Mouse (Mus musculus) heart, adult 11 months (tissue): ENCODE measurements around the gene Mapk12.
A peak's percentile ranks its signal among the peaks of the same experiment; 100 is the strongest.

ENCODE experiments used
- DNase-seq: peaks from one replicate; pipeline ENCODE4 v3.0.0; 2022

Gene Mapk12

GRCm38 (mm10) chr15:89170102-89170501 lies 29.6 kb upstream of the Mapk12 start:
- peak; percentile 97 for DNase-seq

GRCm38 (mm10) chr15:89169431-89169830 lies 28.9 kb upstream of the Mapk12 start:
- peak; percentile 99 for DNase-seq

GRCm38 (mm10) chr15:89168922-89169321 lies 28.4 kb upstream of the Mapk12 start:
- no peak for DNase-seq

- DNase-seq, result no peak
These were observed 25.0 kb upstream of the Mapk12 start for GRCm38 (mm10) chr15:89165478-89165877.

DNA sequence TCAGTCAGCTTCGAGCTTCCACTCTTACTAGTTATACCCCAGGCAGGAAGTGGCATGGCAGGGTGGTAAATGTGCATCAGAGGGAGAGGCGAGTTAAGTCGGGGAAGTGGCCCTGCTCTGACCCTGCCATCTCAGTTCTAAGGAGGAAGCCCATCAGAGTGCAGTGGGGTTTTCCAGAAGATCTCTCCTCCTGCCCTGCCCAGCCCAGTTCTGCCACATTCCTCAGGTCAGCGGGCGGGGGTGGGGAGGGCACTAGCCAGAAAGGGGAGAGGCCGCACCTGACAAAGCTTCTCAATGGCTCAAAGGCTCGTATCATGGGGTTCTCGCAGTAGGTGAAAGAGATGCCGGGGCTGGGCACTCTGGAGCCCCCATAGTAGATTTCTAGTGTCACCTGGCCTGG lies 20.9 kb upstream of the Mapk12 start:
- no peak for DNase-seq

GRCm38 (mm10) chr15:89158516-89158915 lies 18.0 kb upstream of the Mapk12 start:
- DNase-seq, result no peak

- peak; percentile 97 for DNase-seq
These were observed 17.5 kb upstream of the Mapk12 start for GRCm38 (mm10) chr15:89157954-89158353.

- DNase-seq, result no peak
These were observed 11.8 kb upstream of the Mapk12 start for GRCm38 (mm10) chr15:89152312-89152711.

DNA sequence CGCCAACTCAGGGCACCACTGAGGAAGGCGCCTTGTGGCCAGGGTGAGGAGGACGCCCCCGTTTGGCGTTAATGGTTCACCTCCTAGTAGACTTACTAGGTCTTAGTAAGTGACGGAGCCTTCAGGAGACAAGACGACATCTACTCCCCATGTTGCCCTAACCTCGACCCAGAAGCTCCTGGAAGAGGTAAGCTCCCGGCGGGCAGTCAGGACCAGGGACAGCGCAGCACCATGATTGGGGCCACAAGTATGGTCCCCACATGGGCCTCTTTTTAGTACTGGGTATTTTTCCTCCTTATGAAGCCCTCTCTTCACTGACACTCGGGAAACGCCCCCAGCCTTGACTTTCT lies 9.5 kb upstream of the Mapk12 start:
- DNase-seq, result no peak

- peak; percentile 98 for DNase-seq
These were observed 9.0 kb upstream of the Mapk12 start, which contains the start of gene Mapk11 for GRCm38 (mm10) chr15:89149271-89150040. Gene Mapk11, minus strand, starts transcription at chr15:89149628.

DNA sequence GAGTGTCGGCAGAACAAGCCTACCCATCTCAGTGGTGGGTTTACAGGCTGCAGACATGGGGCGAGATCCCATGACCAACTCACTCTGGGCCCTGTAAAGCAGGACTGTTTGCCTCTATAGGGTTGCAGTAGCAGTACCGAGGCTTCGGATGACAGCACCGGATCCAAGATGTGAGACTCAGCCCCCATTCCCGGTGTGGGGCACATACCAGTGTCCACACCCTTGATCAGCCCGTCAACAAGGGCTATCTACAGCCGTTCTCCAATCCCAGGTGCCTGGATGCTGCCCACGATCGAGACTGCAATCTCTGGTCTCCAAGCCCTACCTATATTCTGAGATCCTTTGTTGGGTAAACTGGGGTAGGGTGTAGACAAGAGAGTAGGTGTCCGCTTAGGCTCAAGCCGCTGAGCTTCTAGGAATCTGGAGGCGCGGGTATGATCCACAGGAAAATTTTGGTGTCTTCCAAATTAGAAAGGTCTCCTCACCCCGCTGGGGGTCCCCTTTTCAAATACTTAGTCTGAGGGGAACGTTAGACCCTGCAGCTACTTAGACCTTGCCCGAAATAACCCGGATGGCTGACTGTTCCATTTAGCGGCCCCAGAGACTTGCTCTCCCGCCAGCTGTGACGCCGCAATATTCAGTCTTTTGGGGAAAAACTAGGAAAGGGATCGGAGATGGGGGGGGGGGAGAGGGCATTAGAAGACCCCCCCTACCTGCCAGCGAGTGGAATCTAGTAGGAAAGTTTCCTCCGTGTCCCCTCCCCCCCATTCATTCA lies 8.2 kb upstream of the Mapk12 start:
- no peak for DNase-seq

GRCm38 (mm10) chr15:89147895-89148294 lies 7.4 kb upstream of the Mapk12 start:
- no peak for DNase-seq

GRCm38 (mm10) chr15:89147456-89147855 lies 7.0 kb upstream of the Mapk12 start:
- no peak for DNase-seq

DNA sequence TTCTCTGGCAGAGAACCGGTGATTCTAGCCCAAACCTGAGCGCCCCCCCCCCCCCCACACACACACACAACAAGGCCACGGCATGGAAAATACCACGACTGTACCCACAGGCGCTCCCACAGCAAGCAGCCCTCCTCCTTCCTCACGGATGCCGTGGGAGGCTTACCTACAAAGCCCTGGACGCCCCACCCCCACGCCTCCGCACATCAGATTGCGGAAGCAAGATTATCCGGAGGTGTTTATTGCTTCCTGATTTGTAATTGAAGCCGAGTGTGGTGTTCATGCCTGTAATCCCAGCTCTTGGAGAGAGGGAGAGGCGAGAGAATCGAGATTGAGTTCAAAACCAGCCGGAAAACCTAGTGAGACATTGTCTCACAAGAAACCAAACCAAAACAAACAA lies 6.5 kb upstream of the Mapk12 start:
- DNase-seq, result peak; percentile 95

GRCm38 (mm10) chr15:89146537-89146936 lies 6.0 kb upstream of the Mapk12 start:
- DNase-seq, result peak; percentile 94

- peak; percentile 92 for DNase-seq
These were observed 5.4 kb upstream of the Mapk12 start for GRCm38 (mm10) chr15:89145813-89146350.

DNA sequence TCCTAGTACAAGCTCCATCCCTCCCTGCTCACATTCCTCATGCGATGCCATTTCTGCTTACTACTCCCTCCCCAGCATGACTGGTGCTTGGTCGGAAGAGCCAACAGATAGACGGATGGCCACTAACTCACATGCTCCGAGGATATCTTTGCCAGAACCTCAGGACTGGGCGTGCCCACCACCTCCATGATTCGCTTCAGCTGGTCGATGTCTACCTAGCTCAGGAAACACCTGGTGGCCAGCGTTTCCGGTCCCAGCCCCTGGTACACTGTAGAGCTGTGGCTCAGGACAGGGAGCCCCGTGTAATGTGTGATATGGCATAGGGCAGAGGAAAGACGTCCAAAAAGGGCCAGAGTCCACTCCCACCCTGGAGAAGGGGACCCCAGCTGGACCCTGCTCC lies 4.5 kb upstream of the Mapk12 start:
- DNase-seq, result peak; percentile 93

- peak; percentile 94 for DNase-seq
These were observed 2.6 kb upstream of the Mapk12 start for GRCm38 (mm10) chr15:89143134-89143533.

GRCm38 (mm10) chr15:89141905-89142304 lies 1.4 kb upstream of the Mapk12 start:
- peak; percentile 96 for DNase-seq

- peak; percentile 92 for DNase-seq
These were observed 940 bp upstream of the Mapk12 start for GRCm38 (mm10) chr15:89141443-89141842.

GRCm38 (mm10) chr15:89140048-89140658 lies 350 bp downstream of the Mapk12 start:
- DNase-seq, result peak; percentile 98

GRCm38 (mm10) chr15:89138531-89138930 lies 2.0 kb downstream of the Mapk12 start:
- DNase-seq, result peak; percentile 90

DNA sequence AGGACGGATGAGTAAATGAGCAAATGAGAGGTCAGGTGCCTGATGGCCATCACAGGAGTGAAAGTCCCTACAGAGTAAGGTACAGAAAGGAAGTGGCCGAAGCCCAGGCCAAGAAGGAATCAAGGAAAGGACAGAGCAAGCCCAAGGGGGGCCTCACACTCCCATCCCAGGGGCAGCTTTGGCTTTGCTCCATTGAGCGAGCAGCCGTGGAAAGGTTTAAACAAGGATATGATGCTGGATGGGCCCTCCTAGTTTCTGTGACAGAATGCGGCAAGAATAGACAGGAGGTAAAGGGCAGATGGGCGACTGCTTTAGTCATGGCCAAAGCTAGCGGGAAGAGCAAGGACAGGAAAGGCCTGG lies 2.5 kb downstream of the Mapk12 start:
- DNase-seq, result no peak
